8 mouse cellular contexts compared by ENCODE assay signal in genomic region chr16:96081331-96081730, GRCm38 (mm10). TPM values are rescaled to one million over a fixed set of nuclear protein-coding genes. Genes with fewer than 3 reads are reported as not detected.
A peak's percentile ranks its signal among the peaks of the same experiment; 100 is the strongest.
DNase-seq lines count a peak whose midpoint lies in the region; ATAC-seq and TF ChIP-seq lines count a peak whose summit lies in the region.

No protein-coding gene starts in this region.

- WGBS in heart, embryonic 14.5 days = 2% methylated on average over 27 of the region's 28 CpGs
- WGBS in liver, embryonic 11.5 days = 2% methylated on average over 14 of the region's 28 CpGs
- WGBS in stomach, embryonic 16.5 days = 1% methylated on average over 27 of the region's 28 CpGs

- in situ Hi-C loops in CH12.LX (cut with MboI; ENCODE audit: low pct_ligation_motif_present, low pct_unique_long_range_greater_than_20kb, low sequenced_read_pairs) = no loop called here

- TF ChIP-seq CTCF in CH12.LX (conservative IDR thresholded peaks at IDR 0.05 in 1 of 2, IDR thresholded peaks at IDR 0.05 in 1 of 2; ENCODE audit: low read depth in 2 of 2, low read length in 2 of 2) = no peak

- peak overlapping the region; percentile 57 for H3K9ac ChIP-seq in CH12.LX (ENCODE audit: insufficient read depth, low read depth)
- peak overlapping the region; percentile 99 for H3K9ac ChIP-seq in heart, embryonic 14.5 days (ENCODE audit: low read length)
- peak overlapping the region; percentile 96 for H3K9ac ChIP-seq in liver, embryonic 11.5 days (ENCODE audit: low read depth, low read length)
- H3K9ac ChIP-seq in stomach, embryonic 16.5 days (ENCODE audit: low read length) = peak overlapping the region; percentile 98

- peaks cover 19% of the 10 kb centered on the region for H3K9me3 ChIP-seq in CH12.LX (replicated peaks; ENCODE audit: low read length)
- H3K9me3 ChIP-seq in heart, embryonic 14.5 days (ENCODE audit: control insufficient read depth, low read length) = no peaks in the 10 kb centered on the region
- no peaks in the 10 kb centered on the region for H3K9me3 ChIP-seq in liver, embryonic 11.5 days (ENCODE audit: control insufficient read depth, low read length)
- H3K9me3 ChIP-seq in stomach, embryonic 16.5 days (replicated peaks; ENCODE audit: control insufficient read depth, low read length) = no peaks in the 10 kb centered on the region

- H3K27ac ChIP-seq in CH12.LX (ENCODE audit: insufficient read depth, low read depth) = no peak overlapping the region
- H3K27ac ChIP-seq in heart, embryonic 14.5 days (replicated peaks in 1 of 2; ENCODE audit: control insufficient read depth in 1 of 2, insufficient read depth in 1 of 2, low read depth in 2 of 2, low read length in 2 of 2) = peak overlapping the region; percentile 91 to 99
- peak overlapping the region; percentile 93 for H3K27ac ChIP-seq in liver, embryonic 11.5 days (ENCODE audit: low read depth, low read length)
- peak overlapping the region; percentile 97 for H3K27ac ChIP-seq in stomach, embryonic 16.5 days (ENCODE audit: low read length)

- dilution Hi-C loops in CH12.LX (cut with MboI; ENCODE audit: extremely low pct_ligation_motif_present, extremely low pct_unique_long_range_greater_than_20kb, low sequenced_read_pairs) = no loop called here

- peaks cover 56% of the 10 kb centered on the region for H3K27me3 ChIP-seq in CH12.LX (replicated peaks)
- H3K27me3 ChIP-seq in heart, embryonic 14.5 days (ENCODE audit: control insufficient read depth, insufficient read depth, low read length) = no peaks in the 10 kb centered on the region
- no peaks in the 10 kb centered on the region for H3K27me3 ChIP-seq in liver, embryonic 11.5 days (replicated peaks; ENCODE audit: control insufficient read depth, insufficient read depth, low read length)
- no peaks in the 10 kb centered on the region for H3K27me3 ChIP-seq in stomach, embryonic 16.5 days (ENCODE audit: control insufficient read depth, insufficient read depth, low read length)

- peaks cover 0 to 13% of the 10 kb centered on the region in 2 experiments; a peak in 2 of 4 replicates for H3K4me1 ChIP-seq in CH12.LX (ENCODE audit: control insufficient read depth in 1 of 2, insufficient read depth in 2 of 2)
- peaks cover 9 to 31% of the 10 kb centered on the region in 2 experiments for H3K4me1 ChIP-seq in heart, embryonic 14.5 days (ENCODE audit: control insufficient read depth in 2 of 2, insufficient read depth in 2 of 2, low read length in 2 of 2)
- H3K4me1 ChIP-seq in liver, embryonic 11.5 days (replicated peaks; ENCODE audit: control insufficient read depth, insufficient read depth, low read length) = peaks cover 11% of the 10 kb centered on the region; the same call in 1 of the 2 replicates
- peaks cover 11% of the 10 kb centered on the region for H3K4me1 ChIP-seq in stomach, embryonic 16.5 days (ENCODE audit: control insufficient read depth, insufficient read depth, low read length)

- peak; percentile 45 for DNase-seq in CH12.LX (ENCODE audit: extremely low read depth)
- peak; percentile 41 for DNase-seq in c-Kit-negative CD71-positive TER-119-positive erythroid progenitor cells, embryonic 14.5 days (ENCODE audit: low read depth, low spot score)
- DNase-seq in fibroblast of lung, adult 2 months (ENCODE audit: low read depth) = peak; percentile 65
- peak; percentile 92 for DNase-seq in kidney, postnatal 10 days
- peak; percentile 90 for DNase-seq in liver, embryonic 11.5 days (ENCODE audit: low spot score)
- peak; percentile 82 to 88 for DNase-seq in natural killer cell, adult 2 months (ENCODE audit: low spot score in 2 of 2)

- no peak for TF ChIP-seq EP300 in CH12.LX (IDR thresholded peaks at IDR 0.05; ENCODE audit: low read length)

- peak overlapping the region; percentile 30; the same call in 1 of the 2 replicates for H3K4me2 ChIP-seq in CH12.LX (ENCODE audit: insufficient read depth, low read depth, poor library complexity, severe bottlenecking)
- H3K4me2 ChIP-seq in heart, embryonic 14.5 days (ENCODE audit: low read length) = peak overlapping the region; percentile 77
- H3K4me2 ChIP-seq in liver, embryonic 11.5 days = peak overlapping the region; percentile 63
- peak overlapping the region; percentile 77 for H3K4me2 ChIP-seq in stomach, embryonic 16.5 days (ENCODE audit: low read depth, low read length)

- peak overlapping the region in 2 of 3 experiments; percentile 53 to 78 for H3K4me3 ChIP-seq in CH12.LX (replicated peaks in 1 of 3; ENCODE audit: low read depth in 2 of 3, low read length in 2 of 3, poor library complexity in 1 of 3)
- H3K4me3 ChIP-seq in heart, embryonic 14.5 days (ENCODE audit: control insufficient read depth in 1 of 2, insufficient read depth in 1 of 2, low read depth in 1 of 2, low read length in 2 of 2) = peak overlapping the region; percentile 80 to 98
- peak overlapping the region; percentile 97 for H3K4me3 ChIP-seq in liver, embryonic 11.5 days (ENCODE audit: low read depth, low read length)
- peak overlapping the region; percentile 84 for H3K4me3 ChIP-seq in stomach, embryonic 16.5 days (replicated peaks; ENCODE audit: low read length)

- no peaks in the 10 kb centered on the region for H3K36me3 ChIP-seq in CH12.LX (replicated peaks in 1 of 2; ENCODE audit: control insufficient read depth in 1 of 2, insufficient read depth in 1 of 2, low read length in 1 of 2)
- H3K36me3 ChIP-seq in heart, embryonic 14.5 days (ENCODE audit: control insufficient read depth, insufficient read depth, low read length) = peaks cover 40% of the 10 kb centered on the region
- H3K36me3 ChIP-seq in liver, embryonic 11.5 days (ENCODE audit: control insufficient read depth, insufficient read depth, low read length) = peaks cover 13% of the 10 kb centered on the region; the same call in 1 of the 2 replicates
- H3K36me3 ChIP-seq in stomach, embryonic 16.5 days (ENCODE audit: control insufficient read depth, insufficient read depth, low read length) = peaks cover 4% of the 10 kb centered on the region; the same call in 1 of the 2 replicates

- H3K79me2 ChIP-seq in CH12.LX (replicated peaks; ENCODE audit: control insufficient read depth, extremely low read depth, insufficient read depth, poor library complexity, severe bottlenecking) = no peaks in the 10 kb centered on the region

- TF ChIP-seq RAD21 in CH12.LX (IDR thresholded peaks at IDR 0.05; ENCODE audit: low read depth, low read length) = no peak

- no peak for TF ChIP-seq POLR2A in CH12.LX (IDR thresholded peaks at IDR 0.05; ENCODE audit: low read depth, low read length)

- ATAC-seq in heart, embryonic 14.5 days (ENCODE audit: insufficient number of reproducible peaks, insufficient read depth, low FRiP score, low read depth) = peak; percentile 80
- peak; percentile 85 for ATAC-seq in liver, embryonic 11.5 days (replicated peaks; ENCODE audit: low FRiP score)
- ATAC-seq in stomach, embryonic 16.5 days (ENCODE audit: insufficient read depth, low FRiP score) = peak; percentile 81

TF ChIP-seq in CH12.LX, 34 proteins besides CTCF, POLR2A, EP300 and RAD21:
- TF ChIP-seq TBP (conservative IDR thresholded peaks at IDR 0.05; ENCODE audit: low read depth, low read length) (no peak), GABPA (IDR thresholded peaks at IDR 0.05; ENCODE audit: insufficient replicate concordance, low read depth, low read length) (peak; percentile 86)

RNA-seq across cellular contexts. Expression of gene Brwd1, which starts 1.0 kb away (rescaled TPM):
- total RNA-seq in CH12.LX (2012; rRNA removed) = 7.1 and 8.1 TPM in 2 replicates
- total RNA-seq in CH12.LX (2014; rRNA removed) = 4.3 and 4.4 TPM in 2 replicates
- 3.4 and 4.4 TPM in 2 replicates for polyA plus RNA-seq in CH12.LX (2012; ENCODE audit: insufficient read length, low read depth)
- polyA plus RNA-seq in heart, embryonic 14.5 days (2014; fragmentation: Nextera tagmentation; extraction: Ambion mirVana) = 96.9 and 100 TPM in 2 replicates
- 46.3 and 52.0 TPM in 2 replicates for polyA plus RNA-seq in liver, embryonic 11.5 days (2014; fragmentation: Nextera tagmentation; extraction: Ambion mirVana)
- 68.6 and 70.0 TPM in 2 replicates for polyA plus RNA-seq in stomach, embryonic 16.5 days (2015; fragmentation: Nextera tagmentation; extraction: Ambion mirVana)

RNA-seq across cellular contexts. Expression of gene Hmgn1, which starts 46.2 kb away (rescaled TPM):
- total RNA-seq in CH12.LX (2012; rRNA removed) (243 and 304 TPM in 2 replicates), CH12.LX (2014; rRNA removed) (394 and 426 TPM in 2 replicates)
- polyA plus RNA-seq in CH12.LX (2012; ENCODE audit: insufficient read length, low read depth) = 745 and 979 TPM in 2 replicates
- polyA plus RNA-seq in heart, embryonic 14.5 days (2014; fragmentation: Nextera tagmentation; extraction: Ambion mirVana) = 277 and 306 TPM in 2 replicates
- polyA plus RNA-seq in liver, embryonic 11.5 days (2014; fragmentation: Nextera tagmentation; extraction: Ambion mirVana) = 450 and 470 TPM in 2 replicates
- polyA plus RNA-seq in stomach, embryonic 16.5 days (2015; fragmentation: Nextera tagmentation; extraction: Ambion mirVana) = 480 and 562 TPM in 2 replicates

Comparison
In these comparisons a context has a peak if more than half of its experiments do, and no peak if none do; other contexts are left out.
1. DNase-seq: peak in every context shown above with its lines; median percentile 92 in kidney, postnatal 10 days; 90 in liver, embryonic 11.5 days; 85 in natural killer cell, adult 2 months; 65 in fibroblast of lung, adult 2 months; 45 in CH12.LX; 41 in c-Kit-negative CD71-positive TER-119-positive erythroid progenitor cells, embryonic 14.5 days.